Mouse (Mus musculus) neural tube, embryonic 13.5 days (tissue): ENCODE measurements around the gene Pign. TPM values are rescaled to one million over a fixed set of nuclear protein-coding genes. Genes with fewer than 3 reads are reported as not detected.
A peak's percentile ranks its signal among the peaks of the same experiment; 100 is the strongest.

ENCODE experiments used
- ATAC-seq: fragments of 200-750 bp; cut with Nextera tagmentation; 2 replicates; pipeline ENCODE4 v1.8.0; 2017; ENCODE audit warnings: low read depth, mild to moderate bottlenecking, moderate TSS enrichment, moderate library complexity
- H3K27ac ChIP-seq: fragments of 300-500 bp; sonication (generic); replicated peaks from 2 replicates; pipeline ENCODE4 v1.5.1; 2015; ENCODE audit warnings: moderate library complexity, mild to moderate bottlenecking, inconsistent platforms
- H3K27me3 ChIP-seq: fragments of 300-500 bp; sonication (generic); 2 replicates; pipeline ENCODE4 v1.6.1; 2015; ENCODE audit warnings: mild to moderate bottlenecking, inconsistent platforms
- H3K36me3 ChIP-seq: fragments of 300-500 bp; sonication (generic); 2 replicates; pipeline ENCODE4 v1.6.1; 2015; ENCODE audit warnings: mild to moderate bottlenecking, inconsistent platforms
- H3K4me1 ChIP-seq: fragments of 300-500 bp; sonication (generic); replicated peaks from 2 replicates; pipeline ENCODE4 v1.6.1; 2015; ENCODE audit warnings: inconsistent platforms
- H3K4me2 ChIP-seq: fragments of 300-500 bp; sonication (generic); 2 replicates; pipeline ENCODE4 v1.6.1; 2015; ENCODE audit warnings: inconsistent platforms, mild to moderate bottlenecking, moderate library complexity
- H3K4me3 ChIP-seq: fragments of 300-500 bp; sonication (generic); 2 replicates; pipeline ENCODE4 v1.5.1; 2015; ENCODE audit warnings: mild to moderate bottlenecking, inconsistent platforms
- H3K9ac ChIP-seq: fragments of 300-500 bp; sonication (generic); 2 replicates; pipeline ENCODE4 v1.6.1; 2015; ENCODE audit warnings: moderate library complexity, mild to moderate bottlenecking, inconsistent platforms
- H3K9me3 ChIP-seq: fragments of 300-500 bp; sonication (generic); 2 replicates; pipeline ENCODE4 v1.6.1; 2016; ENCODE audit warnings: inconsistent platforms
- WGBS: fragments of 180-500 bp; shearing (Covaris S2); methylation state at CpG from one replicate; pipeline ENCODE4 v1.1.7; 2015; 5-methylcytosine and 5-hydroxymethylcytosine counted together
- polyA plus RNA-seq: library from polyadenylated mRNA; unstranded; fragments of >200 nt; fragmentation: Nextera tagmentation; extraction: Ambion mirVana; gene quantifications from 2 replicates; pipeline ENCODE4 v1.2.1, GENCODE M21; 2015

Gene Pign
- polyA plus RNA-seq, 1 experiment from 2014 or later: 7.0 TPM

DNA sequence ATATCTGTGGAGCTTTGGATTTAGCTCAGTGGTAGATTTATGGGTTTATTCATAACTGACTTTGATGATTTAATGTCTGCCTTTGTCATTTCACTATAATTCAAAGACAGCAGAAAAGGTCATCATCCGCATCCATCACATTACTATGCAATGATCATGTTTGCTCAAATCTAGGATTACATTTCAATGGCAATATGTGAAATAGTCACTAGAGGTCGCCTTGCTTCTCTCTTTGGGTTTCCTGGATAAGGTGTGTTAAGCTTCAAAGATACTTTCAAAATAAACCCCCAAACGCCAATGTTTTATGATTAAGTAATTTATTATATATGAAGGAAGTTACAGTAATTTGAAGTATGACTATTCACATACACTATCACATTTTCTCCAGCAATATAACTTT, 3.5 kb downstream of the Pign start:
- H3K27me3 ChIP-seq: no peaks in the 10 kb centered on the region
- no peak overlapping the region for H3K27ac ChIP-seq
- no peak overlapping the region for H3K9ac ChIP-seq
- peaks cover 14% of the 10 kb centered on the region for H3K4me1 ChIP-seq
- 21% methylated on average over 3 of the region's 3 CpGs for WGBS
- no peaks in the 10 kb centered on the region for H3K9me3 ChIP-seq
- no peak overlapping the region for H3K4me2 ChIP-seq
- peaks cover 8% of the 10 kb centered on the region; the same call in 1 of the 2 replicates for H3K36me3 ChIP-seq
- no peak overlapping the region for H3K4me3 ChIP-seq
- no peak for ATAC-seq

DNA sequence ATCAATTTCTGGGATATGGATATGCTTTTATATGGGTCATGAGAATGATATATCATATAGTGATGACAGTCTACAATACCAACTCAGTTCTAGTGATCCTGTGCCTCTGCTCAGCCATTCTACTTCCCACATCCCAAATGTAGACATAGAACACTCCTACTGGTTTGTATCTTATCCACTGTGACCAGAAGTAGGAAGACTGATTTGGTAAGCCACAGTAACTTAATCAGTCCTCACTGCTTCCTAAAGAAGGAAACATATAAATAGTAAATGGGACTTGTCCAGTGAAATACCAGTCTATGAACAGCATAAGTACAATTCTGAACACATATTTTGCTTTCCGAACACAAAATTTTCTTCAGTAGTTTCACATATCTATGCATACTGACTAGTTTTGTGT, 9.5 kb downstream of the Pign start:
- no peak overlapping the region for H3K4me3 ChIP-seq
- no peak for ATAC-seq
- no peaks in the 10 kb centered on the region for H3K4me1 ChIP-seq
- no peak overlapping the region for H3K4me2 ChIP-seq
- no peak overlapping the region for H3K9ac ChIP-seq
- no peaks in the 10 kb centered on the region for H3K9me3 ChIP-seq
- 91% methylated on average over 1 of the region's 1 CpGs for WGBS
- no peaks in the 10 kb centered on the region for H3K27me3 ChIP-seq
- H3K36me3 ChIP-seq: peaks cover 8% of the 10 kb centered on the region; the same call in 1 of the 2 replicates
- no peak overlapping the region for H3K27ac ChIP-seq

- Histone ChIP-seq H3K9ac (no peak overlapping the region), H3K4me2 (no peak overlapping the region), H3K27me3 (no peaks in the 10 kb centered on the region), H3K4me3 (no peak overlapping the region), H3K9me3 (no peaks in the 10 kb centered on the region), H3K27ac (no peak overlapping the region), H3K36me3 (peaks cover 9% of the 10 kb centered on the region; the same call in 1 of the 2 replicates), H3K4me1 (no peaks in the 10 kb centered on the region)
- WGBS: 88% methylated on average over 1 of the region's 1 CpGs
- no peak for ATAC-seq
These were observed 12.8 kb downstream of the Pign start for GRCm38 (mm10) chr1:105650650-105651049.

DNA sequence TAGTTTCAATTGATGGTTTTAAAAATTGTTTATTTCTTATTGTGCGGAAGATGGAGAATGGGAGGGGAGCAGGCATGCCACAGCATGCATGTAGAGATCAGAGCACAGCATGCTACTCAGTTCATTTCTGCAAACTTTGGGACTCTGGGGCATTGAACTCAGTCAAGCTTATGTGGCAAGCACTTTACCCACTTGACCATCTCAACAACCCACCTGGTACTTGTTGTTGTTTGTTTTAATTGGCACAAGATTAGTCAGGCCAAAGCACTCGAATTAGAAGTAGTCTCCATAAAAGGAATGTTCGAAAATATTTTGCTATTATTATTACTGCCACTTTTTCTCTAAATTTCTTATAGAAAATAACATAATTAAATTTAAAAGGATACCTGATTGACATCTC, 19.4 kb downstream of the Pign start:
- no peak for ATAC-seq
- no peaks in the 10 kb centered on the region for H3K9me3 ChIP-seq
- no peak overlapping the region for H3K9ac ChIP-seq
- peaks cover 24% of the 10 kb centered on the region for H3K36me3 ChIP-seq
- H3K4me3 ChIP-seq: no peak overlapping the region
- H3K27ac ChIP-seq: no peak overlapping the region
- H3K27me3 ChIP-seq: no peaks in the 10 kb centered on the region
- no peak overlapping the region for H3K4me2 ChIP-seq
- 82% methylated on average over 3 of the region's 3 CpGs for WGBS
- no peaks in the 10 kb centered on the region for H3K4me1 ChIP-seq

DNA sequence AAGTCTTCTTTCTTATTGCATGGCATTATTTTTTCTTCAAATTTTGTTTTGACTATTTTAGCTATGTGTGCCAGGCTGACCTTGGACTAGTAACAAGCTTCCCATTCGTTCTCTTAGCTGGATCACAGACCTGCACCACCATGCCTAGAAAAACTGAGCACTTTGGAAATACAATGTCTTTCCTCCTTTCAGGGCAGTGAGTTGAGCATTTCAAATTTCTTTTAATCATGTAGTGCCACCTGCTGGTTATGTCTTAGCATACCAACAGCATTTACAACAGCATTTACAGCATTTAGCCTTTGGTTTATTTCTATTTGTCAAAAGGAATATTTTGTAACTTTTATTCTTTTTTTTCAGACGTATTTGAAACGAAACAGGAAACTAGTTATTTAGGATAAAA, 33.0 kb downstream of the Pign start:
- 0 out of 2 replicates have a peak, but pooled peaks have one; percentile 40 for ATAC-seq
- H3K27ac ChIP-seq: no peak overlapping the region
- no peaks in the 10 kb centered on the region for H3K36me3 ChIP-seq
- no peak overlapping the region for H3K4me3 ChIP-seq
- no peaks in the 10 kb centered on the region for H3K4me1 ChIP-seq
- no peaks in the 10 kb centered on the region for H3K27me3 ChIP-seq
- WGBS: 49% methylated on average over 3 of the region's 3 CpGs
- no peaks in the 10 kb centered on the region for H3K9me3 ChIP-seq
- no peak overlapping the region for H3K9ac ChIP-seq
- H3K4me2 ChIP-seq: no peak overlapping the region

DNA sequence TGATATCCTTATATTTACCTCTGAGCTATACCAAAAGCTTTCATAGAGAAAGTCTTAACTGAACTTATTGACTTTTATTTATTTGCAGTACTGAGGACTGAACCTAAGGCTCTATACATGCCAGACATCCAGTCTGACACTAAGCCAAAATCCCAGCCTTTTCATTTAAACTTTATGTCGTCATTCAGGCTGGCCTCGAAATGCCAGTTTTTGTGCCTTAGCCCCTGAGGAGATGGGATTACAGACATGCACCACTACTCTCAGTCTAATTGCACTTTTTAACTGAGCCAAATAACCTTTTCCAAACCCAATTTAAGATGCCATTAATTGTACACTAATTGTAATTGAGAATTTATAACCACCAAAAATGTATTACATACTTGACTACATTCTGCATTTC, 73.8 kb downstream of the Pign start:
- H3K4me3 ChIP-seq: no peak overlapping the region
- H3K4me2 ChIP-seq: no peak overlapping the region
- no peak overlapping the region for H3K9ac ChIP-seq
- no peaks in the 10 kb centered on the region for H3K9me3 ChIP-seq
- H3K27ac ChIP-seq: no peak overlapping the region
- H3K27me3 ChIP-seq: no peaks in the 10 kb centered on the region
- H3K4me1 ChIP-seq: no peaks in the 10 kb centered on the region
- ATAC-seq: peak; percentile 67
- H3K36me3 ChIP-seq: peaks cover 13% of the 10 kb centered on the region
- whole genome bisulfite sequencing: 44% methylated on average over 2 of the region's 2 CpGs

DNA sequence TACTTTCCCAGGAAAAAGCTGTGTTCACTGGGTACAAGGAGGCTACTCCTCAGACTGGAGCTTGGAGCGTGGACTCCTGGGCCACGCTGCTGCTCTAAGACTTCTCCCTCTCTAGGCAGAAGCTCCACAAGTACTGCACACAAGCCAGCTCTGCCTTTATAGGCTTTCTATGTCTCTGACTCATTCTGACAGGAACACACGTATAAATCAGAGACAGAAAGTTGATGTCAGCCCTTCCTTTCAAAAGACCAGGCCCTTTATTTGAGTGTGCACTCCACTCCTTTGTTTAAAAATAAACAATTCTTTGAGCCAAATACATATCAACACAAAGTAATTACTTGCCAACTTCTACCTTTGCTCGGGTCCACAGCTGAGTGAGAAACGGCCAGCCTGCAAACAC, 74.8 kb downstream of the Pign start:
- H3K27me3 ChIP-seq: no peaks in the 10 kb centered on the region
- no peak overlapping the region for H3K4me3 ChIP-seq
- H3K36me3 ChIP-seq: peaks cover 13% of the 10 kb centered on the region
- H3K9ac ChIP-seq: no peak overlapping the region
- no peak overlapping the region for H3K27ac ChIP-seq
- H3K4me1 ChIP-seq: no peaks in the 10 kb centered on the region
- H3K9me3 ChIP-seq: no peaks in the 10 kb centered on the region
- no peak for ATAC-seq
- H3K4me2 ChIP-seq: no peak overlapping the region
- 81% methylated on average over 5 of the region's 5 CpGs for WGBS

- no peaks in the 10 kb centered on the region for H3K4me1 ChIP-seq
- no peaks in the 10 kb centered on the region for H3K9me3 ChIP-seq
- ATAC-seq: no peak
- no peak overlapping the region for H3K4me2 ChIP-seq
- no peaks in the 10 kb centered on the region for H3K27me3 ChIP-seq
- H3K36me3 ChIP-seq: peaks cover 23% of the 10 kb centered on the region
- H3K4me3 ChIP-seq: no peak overlapping the region
- H3K9ac ChIP-seq: no peak overlapping the region
- H3K27ac ChIP-seq: no peak overlapping the region
- 89% methylated on average over 1 of the region's 1 CpGs for WGBS
These were observed 80.7 kb downstream of the Pign start for GRCm38 (mm10) chr1:105582800-105583199.

- Histone ChIP-seq H3K4me2 (no peak overlapping the region), H3K9ac (no peak overlapping the region), H3K27ac (no peak overlapping the region), H3K27me3 (no peaks in the 10 kb centered on the region), H3K4me1 (no peaks in the 10 kb centered on the region), H3K9me3 (no peaks in the 10 kb centered on the region), H3K4me3 (no peak overlapping the region), H3K36me3 (peaks cover 22% of the 10 kb centered on the region)
- 81% methylated on average over 2 of the region's 2 CpGs for WGBS
- no peak for ATAC-seq
These were observed 82.6 kb downstream of the Pign start for GRCm38 (mm10) chr1:105580909-105581308.

GRCm38 (mm10) chr1:105566051-105566450, 97.4 kb downstream of the Pign start:
- Histone ChIP-seq H3K9ac (no peak overlapping the region), H3K9me3 (no peaks in the 10 kb centered on the region), H3K27ac (no peak overlapping the region), H3K4me2 (no peak overlapping the region), H3K27me3 (no peaks in the 10 kb centered on the region), H3K36me3 (peaks cover 13% of the 10 kb centered on the region), H3K4me1 (no peaks in the 10 kb centered on the region), H3K4me3 (no peak overlapping the region)
- no peak for ATAC-seq
- WGBS: 86% methylated on average over 3 of the region's 3 CpGs

GRCm38 (mm10) chr1:105564289-105564688, 99.2 kb downstream of the Pign start:
- Histone ChIP-seq H3K4me2 (no peak overlapping the region), H3K27me3 (no peaks in the 10 kb centered on the region), H3K9me3 (no peaks in the 10 kb centered on the region), H3K27ac (no peak overlapping the region), H3K36me3 (peaks cover 13% of the 10 kb centered on the region), H3K4me3 (no peak overlapping the region), H3K9ac (no peak overlapping the region), H3K4me1 (no peaks in the 10 kb centered on the region)
- 98% methylated on average over 1 of the region's 1 CpGs for WGBS
- no peak for ATAC-seq

DNA sequence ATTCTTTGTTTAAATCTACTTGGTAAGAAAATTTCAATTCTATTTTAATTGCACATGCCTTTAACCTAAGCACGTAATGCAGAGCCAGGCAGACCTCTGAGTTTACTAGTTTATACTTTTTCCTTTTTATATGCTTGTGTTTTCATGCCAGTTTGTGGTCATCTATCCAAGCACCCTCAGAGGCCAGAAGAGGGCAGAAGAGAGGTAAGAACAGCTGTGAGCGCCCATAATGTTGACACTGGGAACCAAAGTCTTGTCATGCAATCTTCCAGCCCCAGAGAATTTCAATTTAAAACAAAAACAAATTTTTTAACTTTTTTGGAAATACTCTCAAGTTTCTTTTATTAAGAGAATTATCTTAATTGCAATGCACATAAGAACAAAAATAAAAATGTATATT, 99.7 kb downstream of the Pign start:
- no peak for ATAC-seq
- Histone ChIP-seq H3K27ac (no peak overlapping the region), H3K4me1 (no peaks in the 10 kb centered on the region), H3K9ac (no peak overlapping the region), H3K9me3 (no peaks in the 10 kb centered on the region), H3K27me3 (no peaks in the 10 kb centered on the region), H3K4me2 (no peak overlapping the region), H3K36me3 (peaks cover 13% of the 10 kb centered on the region), H3K4me3 (no peak overlapping the region)
- 95% methylated on average over 2 of the region's 2 CpGs for WGBS

DNA sequence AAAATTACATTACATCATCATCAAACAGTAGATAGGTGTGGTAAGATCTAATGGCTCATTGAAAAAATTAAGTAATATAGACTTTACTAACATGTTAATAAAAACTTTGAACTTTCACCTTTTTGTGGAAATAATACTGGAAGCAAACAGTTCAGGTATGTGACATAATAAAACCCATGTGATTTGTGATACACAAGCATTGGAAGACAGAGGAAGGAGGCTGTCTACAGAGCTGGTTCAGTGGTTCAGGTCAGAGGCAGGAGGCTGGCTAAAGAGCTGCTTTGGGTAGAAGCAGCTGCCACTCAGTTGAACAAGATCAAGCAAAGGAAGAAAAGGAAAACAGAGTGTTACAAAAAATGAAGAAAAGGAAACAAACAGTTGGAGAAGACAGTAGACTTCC, 107.4 kb downstream of the Pign start:
- H3K9ac ChIP-seq: no peak overlapping the region
- H3K4me1 ChIP-seq: no peaks in the 10 kb centered on the region
- H3K27me3 ChIP-seq: no peaks in the 10 kb centered on the region
- H3K27ac ChIP-seq: no peak overlapping the region
- H3K4me3 ChIP-seq: no peak overlapping the region
- no peak overlapping the region for H3K4me2 ChIP-seq
- ATAC-seq: no peak
- no peaks in the 10 kb centered on the region for H3K36me3 ChIP-seq
- H3K9me3 ChIP-seq: no peaks in the 10 kb centered on the region
